Mouse (Mus musculus) embryonic facial prominence, embryonic 12.5 days (tissue): Measurements from ENCODE around the gene Poglut1. TPM values are rescaled to one million over a fixed set of nuclear protein-coding genes. Genes with fewer than 3 reads are reported as not detected.

Experiments used
- ATAC-seq: fragments of 200-750 bp; cut with Nextera tagmentation; 2 replicates; pipeline ENCODE4 v1.8.0; 2017; ENCODE audit not compliant: insufficient number of reproducible peaks, insufficient read depth, low FRiP score, low TSS enrichment
- H3K27ac ChIP-seq: fragments of 300-500 bp; sonication (generic); 2 replicates; pipeline ENCODE4 v1.5.1; 2016; ENCODE audit warnings: mild to moderate bottlenecking
- H3K27me3 ChIP-seq: fragments of 300-500 bp; sonication (generic); 2 replicates; pipeline ENCODE4 v1.6.1; 2016; ENCODE audit warnings: mild to moderate bottlenecking, moderate library complexity
- H3K36me3 ChIP-seq: fragments of 300-500 bp; sonication (generic); 2 replicates; pipeline ENCODE4 v1.6.1; 2016; ENCODE audit warnings: mild to moderate bottlenecking
- H3K4me1 ChIP-seq: fragments of 300-500 bp; sonication (generic); 2 replicates; pipeline ENCODE4 v1.6.1; 2016
- H3K4me2 ChIP-seq: fragments of 300-500 bp; sonication (generic); replicated peaks from 2 replicates; pipeline ENCODE4 v1.6.1; 2016; ENCODE audit warnings: mild to moderate bottlenecking, moderate library complexity
- H3K4me3 ChIP-seq: fragments of 300-500 bp; sonication (generic); 2 replicates; pipeline ENCODE4 v1.5.1; 2016; ENCODE audit warnings: mild to moderate bottlenecking
- H3K9ac ChIP-seq: fragments of 300-500 bp; sonication (generic); 2 replicates; pipeline ENCODE4 v1.6.1; 2016; ENCODE audit warnings: mild to moderate bottlenecking, moderate library complexity
- H3K9me3 ChIP-seq: fragments of 300-500 bp; sonication (generic); 2 replicates; pipeline ENCODE4 v1.6.1; 2016; ENCODE audit warnings: mild to moderate bottlenecking, moderate library complexity
- WGBS: fragments of 180-500 bp; shearing (Covaris S2); methylation state at CpG from one replicate; pipeline ENCODE4 v1.1.7; 2016; 5-methylcytosine and 5-hydroxymethylcytosine counted together
- polyA plus RNA-seq: library from polyadenylated mRNA; unstranded; fragments of >200 nt; fragmentation: Nextera tagmentation; extraction: Ambion mirVana; gene quantifications from 2 replicates; pipeline ENCODE4 v1.2.1, GENCODE M21; 2016

The Poglut1 gene
- polyA plus RNA-seq, 1 experiment from 2014 or later = 84.8 TPM

DNA sequence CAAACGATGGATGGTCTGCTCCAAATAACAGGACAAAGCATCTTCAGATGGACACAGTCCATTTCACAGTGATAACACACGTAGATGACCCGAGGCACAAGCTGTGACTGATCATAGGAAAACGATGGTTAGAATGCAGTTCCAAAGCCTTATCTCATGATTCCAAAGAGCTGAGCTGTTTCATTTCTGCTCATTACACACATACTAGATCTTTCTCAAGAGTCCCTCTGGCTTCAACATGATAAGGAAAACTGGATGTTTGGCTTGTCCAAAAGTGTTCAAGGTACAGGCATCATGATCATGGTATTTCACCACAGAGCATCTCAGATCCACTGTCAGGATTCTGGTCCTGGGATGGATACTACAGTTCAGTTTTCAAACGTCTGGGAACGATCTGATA, 23.8 kb downstream of the Poglut1 start:
- 83% methylated on average over 6 of the region's 6 CpGs for WGBS
- Histone ChIP-seq H3K4me3 (no peak overlapping the region), H3K9ac (no peak overlapping the region), H3K9me3 (no peaks in the 10 kb centered on the region), H3K27ac (no peak overlapping the region), H3K27me3 (no peaks in the 10 kb centered on the region), H3K36me3 (peaks cover 63% of the 10 kb centered on the region), H3K4me1 (peaks cover 4% of the 10 kb centered on the region; the same call in 1 of the 2 replicates), H3K4me2 (no peak overlapping the region)
- no peak for ATAC-seq

- H3K4me1 ChIP-seq = peaks cover 4% of the 10 kb centered on the region; the same call in 1 of the 2 replicates
- WGBS = under 1% methylated on average over 73 of the region's 73 CpGs
- H3K27me3 ChIP-seq = no peaks in the 10 kb centered on the region
- H3K36me3 ChIP-seq = peaks cover 34% of the 10 kb centered on the region
- peak within 1 kb of the TSS; percentile 91 for H3K9ac ChIP-seq
- H3K9me3 ChIP-seq = no peaks in the 10 kb centered on the region
- H3K4me2 ChIP-seq = peak within 1 kb of the TSS; percentile 47
- peak within 1 kb of the TSS; percentile 91 for H3K4me3 ChIP-seq
- ATAC-seq = peak; percentile 95
- peak within 1 kb of the TSS; percentile 94 for H3K27ac ChIP-seq
Observed at GRCm38 (mm10) chr16:38522129-38523084, 27.7 kb downstream of the Poglut1 start, which contains the start of gene Timmdc1. Gene Timmdc1 (minus strand): TSS chr16:38522663.

GRCm38 (mm10) chr16:38521211-38521987, 28.7 kb downstream of the Poglut1 start:
- no peak for ATAC-seq
- peak overlapping the region; percentile 91 for H3K4me3 ChIP-seq
- H3K4me2 ChIP-seq = peak overlapping the region; percentile 47
- 28% methylated on average over 8 of the region's 8 CpGs for WGBS
- peaks cover 4% of the 10 kb centered on the region; the same call in 1 of the 2 replicates for H3K4me1 ChIP-seq
- peaks cover 31% of the 10 kb centered on the region for H3K36me3 ChIP-seq
- H3K27ac ChIP-seq = no peak overlapping the region
- no peaks in the 10 kb centered on the region for H3K27me3 ChIP-seq
- H3K9ac ChIP-seq = peak overlapping the region; percentile 43
- no peaks in the 10 kb centered on the region for H3K9me3 ChIP-seq

DNA sequence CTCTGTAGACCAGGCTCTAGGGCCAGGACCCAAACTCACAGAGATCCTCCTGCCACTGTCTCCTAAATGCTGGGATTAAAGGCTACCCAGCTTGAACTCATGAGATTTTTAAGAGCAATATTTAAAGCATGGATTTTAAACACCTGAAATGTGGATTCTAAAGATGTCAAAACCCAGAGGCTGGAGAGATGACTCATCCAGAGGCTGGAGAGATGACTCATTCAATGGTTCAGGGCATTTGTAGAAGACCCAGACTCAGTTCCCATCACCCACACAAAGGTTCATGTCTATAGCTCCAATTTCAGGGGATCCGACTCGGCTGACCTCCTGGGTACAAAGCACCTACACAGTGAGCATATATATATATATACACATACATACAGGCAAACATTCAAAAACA, 30.9 kb downstream of the Poglut1 start:
- H3K9ac ChIP-seq = no peak overlapping the region
- no peaks in the 10 kb centered on the region for H3K9me3 ChIP-seq
- H3K4me2 ChIP-seq = no peak overlapping the region
- H3K27ac ChIP-seq = no peak overlapping the region
- no peak for ATAC-seq
- no peak overlapping the region for H3K4me3 ChIP-seq
- WGBS = 85% methylated on average over 2 of the region's 2 CpGs
- H3K4me1 ChIP-seq = peaks cover 4% of the 10 kb centered on the region; the same call in 1 of the 2 replicates
- H3K36me3 ChIP-seq = peaks cover 22% of the 10 kb centered on the region
- no peaks in the 10 kb centered on the region for H3K27me3 ChIP-seq

GRCm38 (mm10) chr16:38510846-38511245, 39.2 kb downstream of the Poglut1 start:
- no peak overlapping the region for H3K4me3 ChIP-seq
- no peak overlapping the region for H3K4me2 ChIP-seq
- WGBS = 92% methylated on average over 2 of the region's 2 CpGs
- H3K9me3 ChIP-seq = no peaks in the 10 kb centered on the region
- no peak overlapping the region for H3K9ac ChIP-seq
- H3K36me3 ChIP-seq = peaks cover 36% of the 10 kb centered on the region
- H3K27me3 ChIP-seq = no peaks in the 10 kb centered on the region
- no peak for ATAC-seq
- H3K4me1 ChIP-seq = no peaks in the 10 kb centered on the region
- no peak overlapping the region for H3K27ac ChIP-seq

- Histone ChIP-seq H3K4me3 (no peak overlapping the region), H3K4me2 (no peak overlapping the region), H3K9me3 (no peaks in the 10 kb centered on the region), H3K27me3 (no peaks in the 10 kb centered on the region), H3K36me3 (peaks cover 33% of the 10 kb centered on the region), H3K4me1 (no peaks in the 10 kb centered on the region), H3K9ac (no peak overlapping the region), H3K27ac (no peak overlapping the region)
- peak; percentile 72 for ATAC-seq
- WGBS = 70% methylated on average over 4 of the region's 4 CpGs
Observed at GRCm38 (mm10) chr16:38506041-38506634, 43.9 kb downstream of the Poglut1 start.

GRCm38 (mm10) chr16:38503528-38503927, 46.5 kb downstream of the Poglut1 start:
- H3K27ac ChIP-seq = no peak overlapping the region
- H3K9ac ChIP-seq = no peak overlapping the region
- H3K4me1 ChIP-seq = no peaks in the 10 kb centered on the region
- ATAC-seq = no peak
- WGBS = 94% methylated on average over 4 of the region's 4 CpGs
- H3K27me3 ChIP-seq = no peaks in the 10 kb centered on the region
- no peak overlapping the region for H3K4me3 ChIP-seq
- H3K9me3 ChIP-seq = no peaks in the 10 kb centered on the region
- H3K4me2 ChIP-seq = no peak overlapping the region
- peaks cover 40% of the 10 kb centered on the region for H3K36me3 ChIP-seq

DNA sequence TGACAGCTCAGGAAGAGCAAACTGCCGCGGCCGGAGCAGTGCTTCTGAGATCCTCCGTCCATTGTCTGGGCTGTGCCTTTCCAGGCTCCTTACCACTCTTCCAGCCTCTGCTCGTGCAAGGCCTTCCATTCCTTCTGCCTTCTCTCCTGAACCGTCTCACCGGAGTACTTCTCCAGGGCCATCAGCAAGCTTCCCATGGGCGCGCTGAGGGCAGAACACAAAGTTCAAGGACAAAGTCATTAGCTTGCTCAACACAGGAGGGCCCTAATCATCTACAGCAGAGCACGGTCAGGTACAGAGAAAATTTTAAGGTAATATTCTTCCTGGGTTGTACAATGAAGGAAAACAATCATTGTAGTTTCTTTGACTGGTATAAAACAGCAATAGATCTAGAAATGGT, 47.6 kb downstream of the Poglut1 start:
- Histone ChIP-seq H3K27me3 (no peaks in the 10 kb centered on the region), H3K9me3 (no peaks in the 10 kb centered on the region), H3K4me3 (no peak overlapping the region), H3K4me2 (no peak overlapping the region), H3K27ac (no peak overlapping the region), H3K36me3 (peaks cover 48% of the 10 kb centered on the region), H3K9ac (no peak overlapping the region), H3K4me1 (no peaks in the 10 kb centered on the region)
- ATAC-seq = no peak
- WGBS = 91% methylated on average over 10 of the region's 10 CpGs

DNA sequence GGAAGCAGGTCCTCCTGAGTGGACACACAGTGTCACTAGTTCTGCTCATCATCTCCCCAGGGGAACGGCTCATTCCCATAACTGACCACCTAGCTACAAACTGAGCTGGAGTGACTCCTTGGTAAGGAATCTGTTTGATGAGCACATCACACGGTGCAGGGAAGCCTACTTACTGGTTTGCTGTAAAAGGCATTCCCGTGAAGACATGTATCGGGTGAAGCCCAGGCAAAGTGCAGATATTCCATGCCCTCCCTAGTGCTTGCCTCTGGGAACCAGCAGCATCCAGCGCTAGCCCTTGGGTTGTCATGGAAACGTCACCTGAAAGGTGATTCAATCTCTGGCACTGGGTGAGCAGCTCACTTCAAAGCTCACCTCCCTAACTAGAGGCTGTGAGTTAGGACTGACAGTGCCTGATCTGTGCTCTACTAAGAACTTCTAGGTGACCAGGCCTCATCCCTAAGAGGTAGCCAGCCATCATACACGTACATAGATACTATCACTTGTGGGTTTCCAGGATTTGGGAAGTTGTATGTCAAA, 53.4 kb downstream of the Poglut1 start:
- Histone ChIP-seq H3K4me1 (no peaks in the 10 kb centered on the region), H3K27me3 (no peaks in the 10 kb centered on the region), H3K36me3 (peaks cover 35% of the 10 kb centered on the region), H3K4me3 (no peak overlapping the region), H3K4me2 (no peak overlapping the region), H3K9ac (no peak overlapping the region), H3K27ac (no peak overlapping the region), H3K9me3 (no peaks in the 10 kb centered on the region)
- no peak for ATAC-seq
- WGBS = 81% methylated on average over 7 of the region's 7 CpGs

- Histone ChIP-seq H3K36me3 (peaks cover 21% of the 10 kb centered on the region), H3K9me3 (no peaks in the 10 kb centered on the region), H3K4me2 (no peak overlapping the region), H3K27me3 (no peaks in the 10 kb centered on the region), H3K4me1 (no peaks in the 10 kb centered on the region), H3K27ac (no peak overlapping the region), H3K4me3 (no peak overlapping the region), H3K9ac (no peak overlapping the region)
- WGBS = 90% methylated on average over 10 of the region's 10 CpGs
- ATAC-seq = no peak
Observed at GRCm38 (mm10) chr16:38493890-38494289, 56.2 kb downstream of the Poglut1 start.

GRCm38 (mm10) chr16:38492551-38492950, 57.5 kb downstream of the Poglut1 start:
- Histone ChIP-seq H3K27ac (no peak overlapping the region), H3K36me3 (peaks cover 9% of the 10 kb centered on the region; the same call in 1 of the 2 replicates), H3K27me3 (no peaks in the 10 kb centered on the region), H3K9ac (no peak overlapping the region), H3K4me1 (no peaks in the 10 kb centered on the region), H3K4me3 (no peak overlapping the region), H3K9me3 (no peaks in the 10 kb centered on the region), H3K4me2 (no peak overlapping the region)
- ATAC-seq = no peak
- 84% methylated on average over 3 of the region's 3 CpGs for WGBS
